Mouse (Mus musculus) bone marrow macrophage, adult 2 months (primary cell): ENCODE data around the gene Bicc1.

Experiments
- CTCF ChIP-seq: IDR thresholded peaks from 2 replicates; pipeline ENCODE4 v1.5.1; 2012; ENCODE audit warnings: low read depth, mild to moderate bottlenecking, low read length, moderate library complexity
- POLR2A ChIP-seq: IDR thresholded peaks from 2 replicates; pipeline ENCODE4 v1.6.1; 2012; ENCODE audit warnings: mild to moderate bottlenecking, low read depth, low read length, borderline replicate concordance

DNA sequence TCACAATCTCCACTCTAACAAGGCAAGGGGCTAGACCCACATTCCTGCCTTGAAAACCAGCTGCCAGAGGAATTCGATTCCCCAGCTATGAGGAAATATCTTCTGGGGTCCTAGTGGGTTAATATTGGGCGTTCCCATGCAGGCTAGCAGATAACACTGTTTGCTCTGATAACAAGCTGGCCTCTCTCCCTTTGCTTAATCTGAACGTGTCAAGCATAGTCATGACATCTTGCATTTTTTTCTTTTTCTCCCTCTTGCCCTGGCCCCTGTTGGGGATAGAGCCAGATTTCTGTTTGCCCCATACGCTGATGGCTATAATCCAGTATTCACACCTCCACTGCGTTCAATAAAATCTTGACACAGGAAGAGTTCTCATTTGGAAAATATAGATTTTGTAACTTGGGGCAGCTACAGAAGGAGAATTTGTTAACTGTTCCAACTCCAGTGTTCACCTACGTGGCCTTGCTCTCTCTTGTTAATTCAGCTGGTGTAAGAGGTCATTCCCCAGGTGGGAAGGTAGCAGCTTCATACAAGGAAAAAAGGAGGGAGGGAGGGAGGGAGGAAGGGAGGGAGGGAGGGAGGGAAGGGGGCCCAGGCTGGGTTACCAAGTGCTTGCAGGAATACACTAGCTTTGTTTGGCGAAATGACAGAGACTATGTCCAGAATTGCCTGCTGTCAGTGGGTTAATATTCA, 24.0 kb upstream of the Bicc1 start:
- no peak for TF ChIP-seq POLR2A
- no peak for TF ChIP-seq CTCF
